Mouse (Mus musculus): ENCODE measurements at regions not wholly inside any gene's neighbourhood (a gene's known extent, or its start where the extent isn't known, plus 50 kb on each side); places are given as distances from the start of the nearest gene placed in this dataset.

DNA sequence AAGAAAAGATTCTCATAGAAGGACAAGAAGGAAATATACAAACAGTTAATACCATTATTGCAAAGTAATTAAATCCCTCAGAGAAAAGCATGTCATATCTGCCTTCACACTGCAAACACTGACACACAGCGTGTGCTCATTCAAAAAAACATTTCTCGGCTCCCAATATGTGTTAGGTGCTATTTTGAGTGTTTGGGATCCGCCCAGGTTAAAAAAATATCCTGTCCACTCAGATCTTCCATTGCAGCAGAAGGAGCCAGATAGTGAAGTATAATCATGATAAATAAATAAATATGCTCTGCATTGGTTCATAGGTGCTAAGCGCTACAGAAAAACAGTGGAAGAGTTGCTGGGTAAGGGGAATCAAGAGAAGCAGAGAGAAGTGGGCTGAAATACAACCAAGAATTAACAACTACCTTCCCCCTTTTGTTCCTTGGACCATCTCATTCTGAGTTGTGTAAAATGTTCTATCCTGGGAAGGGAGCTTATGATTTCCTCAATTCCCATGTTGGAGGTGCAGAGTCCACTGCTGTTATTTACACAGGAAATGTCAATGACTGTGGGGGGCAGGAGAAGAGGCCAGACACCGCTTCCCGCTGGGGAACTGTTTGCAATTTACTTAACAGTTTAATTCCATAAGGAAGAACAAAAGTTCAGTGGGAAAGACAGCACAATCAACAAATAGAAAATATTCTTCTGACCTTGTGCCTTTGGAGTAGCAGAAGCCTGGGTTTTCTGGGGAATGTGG lies 139.9 kb downstream of the Tle1 start:
- DNase-seq (ENCODE audit: low spot score in 2 of 2) = no peak

GRCm38 (mm10) chr4:72049638-72050454 lies 150.9 kb downstream of the Tle1 start:
- DNase-seq (ENCODE audit: low spot score in 2 of 2) = peak; percentile 5 to 7

DNA sequence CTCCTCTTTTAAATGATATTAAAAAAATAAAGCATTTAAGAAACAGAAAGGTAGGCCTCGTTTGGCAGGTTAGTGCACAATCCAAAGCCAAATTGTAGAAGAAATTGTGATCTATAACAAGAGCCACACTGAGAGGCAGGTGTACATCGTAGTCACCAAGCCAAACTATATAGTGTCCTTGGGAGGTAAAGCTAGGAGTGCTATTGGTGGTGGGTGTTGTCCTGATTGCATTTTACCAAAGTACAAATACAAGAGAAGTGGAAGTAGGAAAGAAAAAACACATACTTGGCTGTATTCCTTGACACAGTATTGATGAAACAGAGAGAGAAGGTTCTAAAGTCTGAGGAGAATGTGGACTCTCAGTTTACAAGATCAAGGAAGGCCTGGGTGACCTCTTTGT lies 178.6 kb downstream of the Tle1 start:
- DNase-seq (ENCODE audit: low spot score in 2 of 2) = no peak

- DNase-seq (ENCODE audit: low spot score in 2 of 2) = no peak
Measured at GRCm38 (mm10) chr4:72014221-72014850, 186.4 kb downstream of the Tle1 start.

- DNase-seq (ENCODE audit: low spot score in 2 of 2) = no peak
Measured at GRCm38 (mm10) chr4:72013583-72013982, 187.1 kb downstream of the Tle1 start.

- peak in 1 of 2 experiments; percentile 8 for DNase-seq (ENCODE audit: low spot score in 2 of 2)
Measured at GRCm38 (mm10) chr4:72010316-72010715, 190.4 kb downstream of the Tle1 start.

GRCm38 (mm10) chr4:72005926-72006325 lies 194.8 kb downstream of the Tle1 start:
- no peak for DNase-seq (ENCODE audit: low spot score in 2 of 2)

DNA sequence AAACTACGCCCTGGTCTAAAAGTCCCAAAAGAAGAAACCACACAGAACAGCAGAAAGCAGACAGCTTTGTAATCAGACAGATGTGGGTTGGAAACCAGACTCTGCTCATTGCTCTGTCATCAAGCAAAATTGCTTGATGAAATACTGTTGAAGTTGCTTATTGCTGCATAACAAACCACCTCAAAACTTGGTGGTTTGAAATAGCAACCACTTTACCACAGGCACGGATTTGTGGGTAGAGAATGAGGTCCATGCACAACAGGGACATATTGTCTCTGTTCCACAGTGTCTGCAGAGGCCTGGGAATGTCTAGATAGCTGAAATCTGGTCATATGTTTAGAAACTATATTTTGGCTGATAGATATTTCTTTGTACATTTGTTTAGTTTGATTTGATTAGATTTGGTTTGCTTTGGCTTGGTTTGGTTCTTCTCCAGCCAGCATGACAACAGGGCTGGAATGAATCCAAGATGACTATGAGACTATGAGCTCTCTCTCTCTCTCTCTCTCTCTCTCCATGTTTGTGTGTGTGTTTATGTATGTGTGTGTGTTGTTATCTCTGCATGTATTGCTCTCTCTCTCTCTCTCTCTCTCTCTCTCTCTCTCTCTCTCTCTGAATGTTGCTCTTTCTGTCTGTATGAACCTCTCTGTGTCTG lies 199.4 kb downstream of the Tle1 start:
- DNase-seq (ENCODE audit: low spot score in 2 of 2) = no peak

- DNase-seq (ENCODE audit: low spot score in 2 of 2) = peak in 1 of 2 experiments; percentile 18
Measured at GRCm38 (mm10) chr4:71968701-71969100, 210.9 kb upstream of the Gm11232 start.

GRCm38 (mm10) chr4:71953441-71953840 lies 195.7 kb upstream of the Gm11232 start:
- no peak for DNase-seq (ENCODE audit: low spot score in 2 of 2)

DNA sequence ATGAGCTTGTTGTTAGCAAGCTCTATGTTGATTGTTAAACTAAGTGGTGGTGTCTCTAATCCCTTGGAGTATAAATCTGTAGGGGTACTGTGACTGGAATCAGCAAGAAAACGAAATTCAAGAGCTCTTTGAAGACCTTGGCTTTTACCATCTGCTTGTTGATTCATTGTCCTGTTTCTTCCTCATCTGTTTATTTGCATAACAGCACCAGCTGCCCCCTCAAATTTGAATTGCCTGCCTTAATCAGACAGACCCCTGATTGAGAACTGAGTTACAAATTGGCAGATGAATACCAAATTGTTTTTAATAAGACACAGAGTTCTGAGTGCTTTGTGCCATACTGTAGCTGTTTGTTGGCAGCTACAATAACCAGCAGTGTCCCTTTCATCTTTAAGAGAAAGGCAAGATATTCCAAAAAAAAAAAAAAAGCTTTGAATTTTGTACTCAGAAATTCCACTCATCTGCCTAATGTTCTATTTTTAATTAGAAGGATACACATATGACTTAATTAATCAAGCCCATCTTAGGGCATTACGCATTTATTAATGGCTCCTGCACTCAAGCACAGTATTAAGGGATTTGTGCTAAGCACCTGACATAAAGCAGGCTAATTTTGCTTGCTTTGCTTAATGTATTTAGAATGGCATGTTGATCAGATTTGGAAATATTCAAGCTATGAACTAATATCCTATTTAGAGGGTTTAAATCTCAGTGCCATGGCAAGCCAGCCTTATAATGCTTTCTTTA lies 175.6 kb upstream of the Gm11232 start:
- no peak for DNase-seq (ENCODE audit: low spot score in 2 of 2)

DNA sequence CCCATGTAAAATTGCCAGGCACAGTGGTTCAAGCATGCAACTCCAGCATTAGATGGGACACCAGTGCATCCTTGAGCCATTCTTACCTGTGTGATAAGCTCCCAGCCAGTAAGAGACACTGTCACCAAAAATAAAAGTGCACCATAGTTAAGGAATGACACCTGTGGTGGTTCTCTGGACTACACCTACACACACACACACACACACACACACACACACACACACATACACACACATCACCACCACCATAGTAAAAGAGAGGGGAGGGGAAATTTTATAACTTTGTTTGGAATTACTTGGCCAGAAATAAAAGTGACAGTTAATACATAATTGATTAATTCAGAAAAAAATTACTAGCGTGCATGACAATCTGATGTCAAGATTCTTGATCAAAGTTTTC lies 175.1 kb upstream of the Gm11232 start:
- DNase-seq (ENCODE audit: low spot score in 2 of 2) = no peak

- DNase-seq (ENCODE audit: low spot score in 2 of 2) = no peak
Measured at GRCm38 (mm10) chr4:71911551-71911950, 153.8 kb upstream of the Gm11232 start.

- no peak for DNase-seq (ENCODE audit: low spot score in 2 of 2)
Measured at GRCm38 (mm10) chr4:71875651-71876050, 117.9 kb upstream of the Gm11232 start.

DNA sequence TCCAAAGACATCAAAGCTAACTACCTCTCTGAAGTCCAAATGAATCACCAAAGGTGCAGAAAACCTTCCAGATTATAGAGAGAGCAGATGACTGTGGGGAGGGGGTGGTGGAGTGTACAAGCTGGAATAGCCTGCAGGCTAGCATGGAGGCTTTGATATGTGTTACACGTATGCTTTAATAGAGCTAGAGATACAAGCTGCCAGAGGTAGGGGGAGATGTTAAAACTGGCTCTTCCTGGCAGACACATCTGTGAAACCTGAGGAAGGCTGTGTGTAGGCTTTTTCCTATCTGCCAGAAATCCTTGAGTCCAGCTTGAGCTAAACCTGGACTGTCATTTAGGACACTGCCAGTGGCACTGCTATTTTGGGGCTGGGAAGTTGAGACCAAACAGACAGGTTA lies 109.2 kb upstream of the Gm11232 start:
- DNase-seq (ENCODE audit: low spot score in 2 of 2) = no peak

GRCm38 (mm10) chr4:71841833-71842232 lies 84.1 kb upstream of the Gm11232 start:
- DNase-seq (ENCODE audit: low spot score in 2 of 2) = no peak

DNA sequence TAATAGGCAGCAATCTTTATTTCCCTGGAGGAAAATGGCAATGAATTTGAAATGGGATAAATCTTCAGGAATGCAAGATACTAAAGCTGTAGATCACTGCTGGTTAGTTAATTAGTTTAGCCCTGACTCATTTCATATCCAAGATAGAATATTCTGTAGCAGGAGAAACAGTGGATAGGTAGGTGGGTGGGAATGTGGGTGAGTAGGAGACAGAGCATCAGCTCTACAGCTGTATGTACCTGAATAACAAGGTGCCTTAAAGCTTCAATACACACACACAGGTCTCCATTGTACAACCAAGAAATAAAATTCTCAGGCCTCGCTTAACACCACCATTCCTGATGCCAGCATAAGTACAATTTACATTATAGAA lies 83.0 kb upstream of the Gm11232 start:
- DNase-seq (ENCODE audit: low spot score in 2 of 2) = no peak

GRCm38 (mm10) chr4:71839803-71840773 lies 82.3 kb upstream of the Gm11232 start:
- no peak for DNase-seq (ENCODE audit: low spot score in 2 of 2)

GRCm38 (mm10) chr4:71839134-71839802 lies 81.5 kb upstream of the Gm11232 start:
- DNase-seq (ENCODE audit: low spot score in 2 of 2) = peak; percentile 3 to 7

GRCm38 (mm10) chr4:71835737-71836136 lies 78.0 kb upstream of the Gm11232 start:
- DNase-seq (ENCODE audit: low spot score in 2 of 2) = no peak

Data from urinary bladder, postnatal 36 days (tissue).